Mouse (Mus musculus) telencephalon, adult 2 months (tissue): ENCODE data around the gene Fnbp1l.

Experiments
- DNase-seq: peaks from one replicate; pipeline ENCODE4 v3.0.0-alpha.2; 2011; ENCODE audit warnings: low read depth, low spot score

Fnbp1l gene

DNA sequence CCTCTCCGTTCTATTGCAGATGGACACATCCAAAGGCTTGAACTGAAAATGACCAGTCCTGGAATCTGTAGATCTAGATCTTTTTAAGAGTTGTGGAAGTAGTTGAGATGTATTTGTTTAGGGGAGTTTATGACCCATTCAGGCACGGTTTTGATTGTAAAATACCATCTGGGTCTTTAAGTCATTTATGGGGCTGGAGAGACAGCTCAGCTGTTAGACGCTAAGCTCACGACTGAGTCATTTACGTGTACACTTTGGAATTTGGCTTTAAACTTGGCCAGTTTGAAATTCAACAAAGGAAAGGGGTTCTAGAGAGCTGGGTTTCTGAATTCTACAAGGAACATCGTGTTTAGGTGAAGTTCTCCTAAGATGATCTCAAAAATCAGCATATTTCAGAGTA lies 124.8 kb downstream of the Fnbp1l start:
- no peak for DNase-seq

DNA sequence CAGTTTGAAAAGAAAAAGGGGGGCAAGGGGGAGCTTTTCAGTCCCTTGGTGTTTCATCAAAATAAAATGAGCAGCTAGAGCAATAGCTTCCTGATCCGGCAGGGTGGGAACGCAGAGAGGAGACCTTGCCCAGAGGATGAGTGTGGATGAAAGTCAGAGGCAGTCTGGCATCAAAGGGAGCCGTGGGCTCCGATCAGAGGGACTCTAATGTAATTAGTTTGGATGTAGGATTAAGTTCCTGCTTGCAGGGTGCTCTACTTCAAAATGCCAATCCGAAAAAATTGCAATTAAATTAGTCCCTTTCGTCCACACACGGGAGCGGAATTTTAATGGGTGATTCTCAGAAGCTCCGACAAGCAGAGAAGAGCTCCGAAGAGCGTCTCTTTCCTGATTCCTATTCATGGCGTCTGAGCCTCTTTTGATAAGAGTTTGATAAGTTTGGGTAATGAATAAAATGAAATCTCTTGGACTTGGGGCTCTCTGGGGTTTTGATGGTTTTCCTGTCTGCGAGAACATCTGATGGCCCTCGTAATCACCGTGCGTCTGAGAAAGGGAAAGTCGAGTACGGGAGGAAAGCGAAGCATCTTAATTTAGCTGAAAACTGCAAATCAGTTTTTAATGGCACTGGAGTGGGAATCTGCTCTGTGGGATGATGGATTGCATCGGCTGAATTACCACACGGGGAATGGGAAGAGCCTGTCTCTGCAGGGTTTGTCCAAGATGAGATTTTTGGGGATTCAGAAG lies 126.5 kb downstream of the Fnbp1l start:
- DNase-seq, result no peak

DNA sequence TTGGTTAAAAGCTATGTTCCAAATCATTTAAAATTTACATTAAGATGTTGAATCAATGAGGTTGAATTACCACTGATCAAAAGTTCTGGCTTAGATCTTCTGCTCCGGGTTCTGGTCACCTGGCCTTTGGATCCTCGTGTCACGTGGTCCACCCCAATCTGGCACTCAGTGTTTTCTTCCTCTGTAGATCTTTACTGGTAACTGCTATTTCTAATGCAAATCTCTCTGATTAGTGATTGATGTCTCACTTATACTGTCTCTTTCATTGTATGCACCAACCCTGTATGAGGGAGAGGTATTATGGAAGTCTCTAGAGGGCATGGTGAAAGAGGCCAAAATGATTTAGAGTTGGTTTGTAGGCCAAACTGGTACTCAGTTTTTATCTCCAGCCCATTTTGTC lies 127.5 kb downstream of the Fnbp1l start:
- DNase-seq, result no peak

DNA sequence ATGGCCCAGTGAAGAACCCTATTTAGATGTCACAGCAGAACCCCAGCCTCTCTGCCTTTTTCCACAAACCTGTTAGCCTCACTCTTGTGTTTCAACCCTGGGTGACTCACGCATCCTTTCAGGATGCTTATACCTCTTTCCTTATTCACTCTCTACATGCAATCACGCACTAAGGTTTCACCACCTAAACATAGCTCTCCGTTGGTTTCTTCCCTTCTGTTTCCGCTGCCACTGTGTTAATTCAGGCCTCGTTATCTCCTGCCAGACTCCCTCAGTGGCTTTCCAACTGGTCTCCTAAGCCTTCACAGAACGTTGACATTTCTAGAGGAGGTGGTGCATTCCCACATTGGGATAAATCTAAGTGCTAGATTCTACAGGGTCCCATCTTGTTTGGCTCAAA lies 128.9 kb downstream of the Fnbp1l start:
- peak; percentile 88 for DNase-seq
